Mouse (Mus musculus) left cerebral cortex, adult 2 months (tissue): ENCODE data around the gene Gabarapl1. TPM values are rescaled to one million over a fixed set of nuclear protein-coding genes. Genes with fewer than 3 reads are reported as not detected.
"Not testable (repeated sequence)": the region's sequence is repeated elsewhere in the genome, so short reads cannot be mapped to it uniquely, and the experiment has no call there.

ENCODE experiments used
- DNase-seq, 2 experiments: peaks; one replicate each; pipeline ENCODE4 v3.0.0; 2021 to 2022; ENCODE audit warnings: low spot score in 2 of 2, mixed read lengths in 1 of 2; ENCODE audit errors: extremely low spot score in 1 of 2
- H3K27ac ChIP-seq: fragments of 200-600 bp; 2 replicates; pipeline ENCODE4 v1.8.1; 2022
- H3K4me3 ChIP-seq: fragments of 200-600 bp; 2 replicates; pipeline ENCODE4 v1.8.1; 2022
- CTCF ChIP-seq: fragments of 200-600 bp; IDR thresholded peaks from 2 replicates; pipeline ENCODE4 v1.8.1; 2022; ENCODE audit warnings: antibody characterized with exemption, mild to moderate bottlenecking, moderate library complexity
- intact Hi-C: fragments of 180-260 bp; cut with DNase I; formaldehyde crosslinking; loops from one replicate; pipeline ENCODE4 v1.15.1; 2025
- long read RNA-seq, 2 experiments: library from polyadenylated mRNA; stranded (forward); transcript quantifications; one replicate each; pipeline ENCODE4 v2.0.0; 2021; ENCODE audit warnings: borderline mapping rate in 2 of 2
- total RNA-seq, 2 experiments: library from RNA; stranded (reverse); gene quantifications; 2 replicates each; pipeline ENCODE4 v1.2.3; 2021

Gene Gabarapl1
- 100 to 1,000 TPM; 707 to 713 TPM for total RNA-seq
- long read RNA-seq, experiment 1, transcript Gabarapl1-201 (4 exons, 1,820 nt), result major isoform, 392 of 2,003 reads
- long read RNA-seq, experiment 1, partial matches to known transcripts, result 1,605 of 2,003 reads
- long read RNA-seq, experiment 1, other reads (novel, unspliced or antisense), result 4 of 2,003 reads
- long read RNA-seq, experiment 2, transcript Gabarapl1-201 (4 exons, 1,820 nt), result major isoform, 252 of 957 reads
- long read RNA-seq, experiment 2, partial matches to known transcripts, result 702 of 957 reads
- long read RNA-seq, experiment 2, other reads (novel, unspliced or antisense), result 0 of 957 reads

GRCm38 (mm10) chr6:129532942-129533860 is at the start of gene Gabarapl1:
TSS of gene Gabarapl1 (plus strand) at chr6:129533160.
- Histone ChIP-seq H3K4me3 (peak within 1 kb of the TSS; percentile 98), H3K27ac (peak within 1 kb of the TSS; percentile 100)
- intact Hi-C loops, result loop anchor here (2.0 to 10.0 kb wide), 3 partner anchors 690 to 1098 kb away; partner anchors contain the start of gene Fkbp4
- no peak for TF ChIP-seq CTCF
- DNase-seq, result peak; percentile 83 to 86

GRCm38 (mm10) chr6:129494924-129495323 is 38.0 kb upstream of the Gabarapl1 start:
- Histone ChIP-seq H3K27ac (no peak overlapping the region), H3K4me3 (no peak overlapping the region)
- intact Hi-C loops, result no loop called here
- no peak for TF ChIP-seq CTCF
- no peak for DNase-seq

DNA sequence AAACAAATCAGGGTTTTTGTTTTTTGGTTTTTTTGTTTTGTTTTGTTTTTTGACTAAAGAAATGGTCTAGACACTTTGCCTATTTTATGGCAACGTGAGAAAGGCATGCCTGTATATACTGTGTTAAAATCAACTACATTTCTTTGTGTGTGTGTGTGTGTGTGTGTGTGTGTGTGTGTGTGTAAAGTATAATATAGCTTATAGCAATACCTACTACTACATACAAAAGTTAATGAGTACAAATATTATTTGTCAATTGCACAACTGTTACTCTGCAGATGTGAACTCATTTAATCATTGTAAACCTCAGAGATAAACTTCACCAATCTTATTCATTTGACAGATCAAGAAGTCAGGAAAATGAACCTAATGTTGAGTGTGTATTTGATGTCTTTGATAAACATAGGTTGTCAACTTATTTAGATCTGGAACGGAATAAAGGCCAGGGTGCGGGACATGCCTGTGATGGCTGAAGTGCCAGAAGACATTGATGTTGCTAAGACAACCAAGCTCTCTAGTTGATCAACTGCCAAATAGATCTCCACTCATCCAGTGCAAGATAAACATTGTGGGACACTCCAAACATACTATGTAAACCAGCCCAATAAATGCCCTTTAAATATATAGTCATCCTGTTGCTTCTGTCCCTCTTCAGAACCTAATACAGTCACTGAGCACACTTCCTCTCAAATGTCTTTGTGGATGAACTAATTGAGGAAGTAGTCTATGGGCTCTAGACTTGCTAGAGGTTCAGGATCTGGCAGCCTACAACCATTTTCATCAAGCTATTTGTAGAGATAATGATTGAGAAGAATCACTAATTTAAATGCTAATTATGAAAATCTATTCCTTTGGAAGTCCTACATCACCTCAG is 35.4 kb upstream of the Gabarapl1 start:
- no peak for DNase-seq
- intact Hi-C loops, result no loop called here

DNA sequence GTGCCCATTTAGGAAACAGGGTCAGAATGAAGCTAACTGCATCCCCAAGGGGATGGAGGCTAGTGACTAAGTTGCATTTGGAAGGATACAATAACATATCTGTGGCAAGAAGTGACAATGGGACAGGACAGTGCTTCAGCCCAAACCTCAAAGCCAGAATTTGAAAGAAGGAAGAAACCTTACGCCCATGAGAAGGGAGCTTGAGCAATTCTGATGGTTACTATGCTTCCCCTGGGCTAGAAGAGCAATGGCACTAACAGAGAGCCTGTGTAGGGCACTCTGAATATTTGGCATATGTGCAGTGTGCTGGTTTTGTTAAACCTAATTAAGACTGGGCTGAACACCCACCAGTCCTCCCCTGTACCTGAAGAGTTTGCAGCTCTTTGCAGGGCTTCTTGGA is 33.4 kb upstream of the Gabarapl1 start:
- DNase-seq, H3K4me3 ChIP-seq, H3K27ac ChIP-seq, intact Hi-C loops: not testable (repeated sequence)

More for the DNA sequence above, 35.4 kb upstream of the Gabarapl1 start:
- no peak overlapping the region for H3K4me3 ChIP-seq
- H3K27ac ChIP-seq, result no peak overlapping the region
- no peak for TF ChIP-seq CTCF

DNA sequence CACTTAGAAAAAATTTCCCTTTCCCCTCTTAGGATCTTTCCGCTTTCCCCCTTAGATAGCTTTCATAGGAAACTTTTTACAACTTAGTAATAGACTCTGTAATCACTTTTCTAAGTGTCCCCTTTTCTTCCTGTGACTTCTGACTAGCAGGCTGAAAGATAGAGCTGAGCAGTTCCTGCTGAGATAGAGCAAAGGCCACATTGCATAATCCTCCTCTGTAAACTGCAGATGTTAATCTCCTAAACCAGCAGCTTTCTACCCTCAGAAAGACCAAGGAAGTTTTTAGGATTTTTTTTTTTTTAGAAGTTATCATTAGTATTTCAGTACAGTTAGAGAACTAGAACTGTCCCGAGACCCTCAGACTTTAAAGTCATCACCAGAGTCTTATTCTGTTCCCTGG is 29.5 kb upstream of the Gabarapl1 start:
- H3K4me3 ChIP-seq, result no peak overlapping the region
- no peak overlapping the region for H3K27ac ChIP-seq
- TF ChIP-seq CTCF, result no peak
- intact Hi-C loops, result no loop called here
- no peak for DNase-seq

DNA sequence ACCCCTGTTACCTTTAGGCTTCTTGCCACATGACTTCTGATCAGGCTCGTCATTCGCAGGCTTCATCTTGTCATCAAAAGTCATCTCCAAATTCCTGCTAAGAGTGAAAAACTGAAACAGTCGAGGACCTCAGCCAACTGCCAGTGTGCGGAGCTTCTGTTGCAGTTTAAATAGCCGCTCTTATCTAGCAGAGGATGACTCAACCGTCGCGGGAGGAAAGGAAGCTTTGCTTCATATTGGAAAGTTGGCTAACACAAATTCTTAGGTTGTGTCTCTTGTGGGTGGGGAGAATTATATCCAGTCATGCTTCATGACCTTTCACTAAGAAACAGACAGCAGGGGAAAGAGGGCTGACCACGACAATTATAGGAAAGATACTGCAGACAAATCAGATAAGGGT is 25.9 kb upstream of the Gabarapl1 start, which contains the start of gene Olr1:
Olr1 (minus strand) TSS at position 142 of the 400 bp plus-strand sequence.
- peak in 1 of 2 experiments; percentile 9 for DNase-seq
- H3K27ac ChIP-seq, result no peak within 1 kb of the TSS
- no peak for TF ChIP-seq CTCF
- H3K4me3 ChIP-seq, result no peak within 1 kb of the TSS
- intact Hi-C loops, result no loop called here

DNA sequence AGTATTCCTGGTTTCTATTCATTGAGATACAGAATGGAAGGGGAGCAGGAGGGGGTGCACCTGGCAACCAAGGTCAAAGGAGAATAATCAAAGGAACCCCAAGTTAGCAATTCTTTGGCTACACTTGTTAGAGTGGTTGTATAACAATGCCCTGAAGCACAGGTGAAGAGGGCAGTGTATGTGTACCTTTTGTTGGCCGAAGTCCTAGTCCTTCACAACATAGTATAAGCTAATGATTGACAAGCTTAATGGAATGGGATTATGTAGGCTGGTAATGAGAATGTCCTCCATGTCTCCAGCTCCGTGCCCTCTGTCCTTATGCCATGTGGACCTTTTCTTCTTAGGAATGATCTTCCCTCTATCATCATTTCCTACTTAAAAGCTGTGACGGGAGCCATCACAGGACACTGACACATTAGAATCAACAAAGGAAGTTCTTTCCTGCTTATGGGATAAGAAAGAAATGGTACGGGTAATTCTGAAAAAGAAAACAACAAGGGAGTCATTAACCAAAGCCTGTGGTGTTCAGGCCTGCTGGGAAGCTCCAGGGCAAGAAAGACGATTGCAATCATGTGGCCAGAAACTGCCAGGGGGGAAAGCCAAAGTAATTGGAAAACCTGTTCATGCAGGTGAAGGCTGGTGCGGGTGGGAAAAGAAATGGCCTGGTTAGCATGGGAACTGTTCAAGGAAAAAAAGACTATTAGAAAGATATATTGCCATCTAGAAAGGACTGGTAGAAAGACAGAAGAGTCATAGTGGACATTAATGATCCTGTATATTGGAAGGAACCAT is 22.6 kb upstream of the Gabarapl1 start:
- H3K4me3 ChIP-seq, result no peak overlapping the region
- DNase-seq, result no peak
- H3K27ac ChIP-seq, result no peak overlapping the region
- intact Hi-C loops, result no loop called here
- no peak for TF ChIP-seq CTCF

- Histone ChIP-seq H3K27ac (no peak within 1 kb of the TSS), H3K4me3 (no peak within 1 kb of the TSS)
- no peak for DNase-seq
- TF ChIP-seq CTCF, result no peak
- intact Hi-C loops, result no loop called here
Measured at GRCm38 (mm10) chr6:129512367-129512766, 20.6 kb upstream of the Gabarapl1 start, which contains the start of gene Tmem52b. TSS of gene Tmem52b (plus strand) at chr6:129512555.

DNA sequence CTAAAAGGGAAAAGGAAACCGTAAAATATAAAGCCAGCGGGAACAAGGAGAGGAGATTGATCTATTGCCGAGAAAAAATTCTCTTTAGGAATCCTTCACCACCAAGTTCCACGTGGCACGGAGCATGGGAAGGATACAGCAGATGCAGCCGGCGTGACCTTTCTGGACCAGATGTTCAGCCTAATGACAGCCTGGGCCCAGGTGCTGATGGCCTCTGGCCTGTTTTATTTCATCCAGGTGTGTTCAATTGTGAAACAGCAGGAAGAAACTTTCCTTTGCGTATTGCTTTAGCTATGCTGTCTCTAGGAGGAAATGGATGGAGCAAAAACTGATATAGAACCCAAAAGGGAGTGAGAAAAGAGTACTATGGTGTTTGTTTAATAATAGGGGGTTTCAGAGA is 20.1 kb upstream of the Gabarapl1 start:
- Histone ChIP-seq H3K4me3 (no peak overlapping the region), H3K27ac (no peak overlapping the region)
- no peak for TF ChIP-seq CTCF
- no peak for DNase-seq
- intact Hi-C loops, result no loop called here

GRCm38 (mm10) chr6:129513409-129513808 is 19.6 kb upstream of the Gabarapl1 start:
- H3K27ac ChIP-seq, result no peak overlapping the region
- no peak overlapping the region for H3K4me3 ChIP-seq
- no peak for TF ChIP-seq CTCF
- no peak for DNase-seq
- intact Hi-C loops, result no loop called here

- intact Hi-C loops, result no loop called here
- Histone ChIP-seq H3K4me3 (no peak overlapping the region), H3K27ac (no peak overlapping the region)
- TF ChIP-seq CTCF, result no peak
- no peak for DNase-seq
Measured at GRCm38 (mm10) chr6:129514376-129514775, 18.6 kb upstream of the Gabarapl1 start.
